Mouse (Mus musculus) mature B cell (primary cell): ENCODE data around the gene Csf2rb2.
"Not testable (repeated sequence)": the region's sequence is repeated elsewhere in the genome, so short reads cannot be mapped to it uniquely, and the experiment has no call there.

ENCODE experiments used
- in situ Hi-C: fragments of 300-500 bp; cut with MboI; formaldehyde crosslinking; loops from 2 replicates; pipeline ENCODE4 v1.14.3; 2019

Csf2rb2 gene

DNA sequence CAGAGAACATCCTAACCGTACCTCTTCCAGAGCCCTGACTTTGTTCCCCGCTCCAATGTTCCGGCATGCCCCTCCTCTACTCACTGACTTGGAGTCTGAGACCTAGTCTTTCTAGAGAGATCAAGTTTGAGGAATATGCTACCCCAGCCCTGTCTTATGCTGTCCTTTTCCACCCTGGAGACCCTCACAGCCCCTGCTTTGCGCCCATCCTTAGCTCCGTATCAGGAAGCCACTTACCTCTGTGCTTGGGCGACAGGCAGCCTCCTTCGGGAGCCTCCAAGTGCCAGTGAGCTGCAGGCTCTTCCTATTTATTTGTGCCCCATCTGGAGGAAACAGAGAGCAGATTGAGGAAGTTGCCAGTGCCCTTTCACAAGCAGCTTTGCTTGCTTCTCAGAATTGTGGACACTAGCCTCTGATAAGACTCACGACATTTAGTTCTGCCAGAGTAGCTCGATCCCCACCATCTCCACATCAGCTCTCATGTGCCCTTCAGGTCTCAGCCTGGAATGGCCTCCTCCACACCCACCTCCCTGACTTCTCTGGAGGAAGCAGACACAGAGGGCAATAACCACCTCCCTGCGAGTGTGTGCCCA lies at the start of gene Csf2rb2:
Gene Csf2rb2 (minus strand): TSS at position 381 of the 593 bp plus-strand sequence.
- in situ Hi-C loops: no loop called here

DNA sequence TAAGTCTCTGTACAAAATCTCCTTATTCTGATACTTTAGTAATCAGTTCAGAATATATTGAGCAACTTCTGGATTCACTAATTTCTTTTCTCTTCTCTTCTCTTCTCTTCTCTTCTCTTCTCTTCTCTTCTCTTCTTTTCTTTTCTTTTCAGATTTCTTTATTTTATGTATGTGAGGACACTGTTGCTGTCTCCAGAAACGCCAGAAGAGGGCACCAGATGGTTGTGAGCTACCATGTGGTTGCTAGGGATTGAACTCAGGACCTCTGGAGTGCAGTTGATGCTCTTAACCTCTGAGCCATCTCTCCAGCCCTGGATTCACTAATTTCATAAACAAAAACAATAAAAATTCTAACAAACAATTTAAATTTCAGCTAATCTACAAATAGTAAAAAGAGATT lies 49.4 kb upstream of the Csf2rb2 start:
- in situ Hi-C loops: loop anchor here (25.0 kb wide), 1 partner anchor 168 kb away; no protein-coding TSS in a partner anchor

DNA sequence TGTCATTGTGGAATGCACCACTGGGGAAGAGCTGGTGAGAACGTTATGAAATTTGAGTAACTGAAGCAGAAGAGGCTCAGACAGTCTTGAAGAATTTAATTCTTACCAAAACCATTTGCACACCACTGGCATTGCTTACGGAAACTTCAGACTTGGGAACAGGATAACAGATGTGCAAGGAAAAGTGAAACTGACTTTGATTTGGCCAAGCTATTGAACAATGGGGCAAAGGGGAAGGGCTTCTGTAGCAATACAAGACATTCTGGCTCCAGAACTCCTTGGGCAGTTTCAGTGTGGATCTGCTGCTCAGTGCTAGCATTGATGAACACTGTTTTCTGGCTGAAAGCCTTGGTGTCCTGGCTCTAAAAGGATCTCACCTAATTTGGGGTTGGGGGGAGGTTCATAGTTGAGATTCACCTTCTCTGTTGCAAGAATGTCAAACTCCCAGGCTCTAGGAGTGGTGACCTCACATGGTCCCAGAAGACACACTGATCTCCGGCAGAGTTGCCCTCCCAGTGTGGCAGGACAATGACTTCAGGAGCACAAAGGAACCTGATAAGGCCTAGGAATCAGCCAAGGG lies 46.2 kb upstream of the Csf2rb2 start:
- in situ Hi-C loops: loop anchor here (25.0 kb wide), 1 partner anchor 164 kb away; no protein-coding TSS in a partner anchor

DNA sequence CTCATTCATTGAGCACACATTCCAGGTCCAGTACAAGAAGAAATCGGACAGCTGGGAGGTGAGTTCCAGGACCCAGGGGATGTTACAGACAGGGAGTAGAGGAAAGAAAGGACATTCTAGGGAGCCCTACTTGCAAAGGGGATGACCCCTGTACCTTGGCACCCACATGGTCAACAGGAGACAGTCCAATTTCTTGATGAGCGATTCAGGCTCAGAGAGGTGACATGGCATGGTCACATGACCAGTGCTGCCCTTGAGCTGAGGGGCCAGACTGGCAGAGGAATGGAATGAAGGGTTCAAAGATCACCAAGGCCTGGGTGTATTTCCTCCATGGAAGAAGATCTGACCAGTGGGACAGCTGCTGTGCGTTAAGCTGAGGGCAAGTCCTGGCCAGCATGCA lies 39.0 kb upstream of the Csf2rb2 start:
- in situ Hi-C loops: no loop called here

DNA sequence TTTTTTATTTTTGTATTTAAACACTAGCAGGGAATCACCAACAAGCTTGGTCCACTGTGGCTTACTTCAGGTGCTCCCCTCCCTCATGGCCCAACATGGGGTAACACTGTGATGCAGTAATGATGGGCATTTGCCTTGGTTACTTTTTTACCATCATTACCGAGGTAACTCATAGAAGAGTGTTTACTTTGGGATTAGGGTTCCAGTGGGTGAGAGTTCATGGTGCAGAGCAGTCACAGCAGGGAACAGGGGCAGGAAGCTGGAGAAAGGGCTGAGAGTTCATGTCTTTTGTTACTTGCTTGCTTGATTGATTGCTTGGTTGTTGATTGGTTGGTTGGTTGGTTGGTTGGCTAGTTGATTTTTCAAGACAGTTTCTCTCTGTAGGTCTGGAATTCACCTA lies 38.2 kb upstream of the Csf2rb2 start:
- in situ Hi-C loops: no loop called here

DNA sequence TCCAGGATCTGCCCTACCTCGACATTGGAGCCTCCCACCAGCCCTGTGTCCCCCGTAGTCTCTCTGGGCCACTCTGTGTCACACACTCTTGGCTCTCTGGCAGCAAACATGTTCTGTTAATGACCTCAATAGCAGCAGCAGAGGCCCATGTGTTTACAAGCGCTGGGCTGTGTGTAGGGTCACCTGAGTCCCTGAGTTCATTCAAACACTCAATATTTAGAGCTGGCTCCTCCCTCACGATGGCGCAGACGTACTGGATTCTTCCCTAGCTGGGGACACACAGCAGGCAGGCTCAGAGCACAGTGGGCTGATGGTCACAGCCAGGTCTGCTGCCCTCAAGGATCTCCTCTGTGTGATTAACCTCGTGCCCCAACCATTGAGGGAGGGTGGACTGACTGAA lies 35.4 kb upstream of the Csf2rb2 start:
- in situ Hi-C loops: not testable (repeated sequence)

DNA sequence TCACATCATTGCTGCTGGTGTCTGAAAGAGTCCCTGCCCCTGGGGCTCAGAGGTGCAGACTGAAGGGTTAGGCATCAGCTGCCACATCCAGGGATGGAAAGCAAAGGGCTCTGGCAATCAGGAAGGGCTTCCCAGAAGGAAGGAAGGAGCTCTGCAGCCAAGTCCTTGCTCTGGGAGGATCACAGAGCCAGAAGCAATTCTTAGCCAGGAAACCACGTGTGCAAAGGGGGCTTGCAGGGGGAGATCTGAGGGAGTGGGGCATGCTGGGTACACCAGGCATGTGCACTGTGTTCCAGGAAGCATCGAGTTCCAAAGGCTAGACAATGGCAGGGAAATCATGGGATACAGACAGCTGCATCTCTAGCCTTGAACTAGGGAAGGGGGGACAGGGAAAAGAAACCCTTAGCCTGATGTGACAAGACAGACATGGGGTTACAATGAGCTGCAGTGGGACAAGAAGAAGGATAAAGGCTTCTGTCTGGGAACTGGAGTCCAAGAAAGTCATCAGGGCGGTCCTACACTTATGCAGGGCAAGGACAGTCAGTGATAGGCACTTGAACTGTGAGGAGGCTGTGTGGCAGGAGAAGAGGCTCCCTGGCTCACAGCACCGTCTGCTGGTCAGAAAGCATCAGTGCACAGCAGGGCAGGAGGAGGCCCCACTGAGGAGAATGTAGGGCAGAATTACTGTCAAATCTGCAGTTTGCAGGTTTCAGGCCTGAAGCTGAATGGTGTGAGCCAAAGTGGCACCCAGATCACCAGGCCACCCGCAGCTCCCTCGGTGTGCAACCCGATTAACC lies 34.3 kb upstream of the Csf2rb2 start:
- in situ Hi-C loops: not testable (repeated sequence)

DNA sequence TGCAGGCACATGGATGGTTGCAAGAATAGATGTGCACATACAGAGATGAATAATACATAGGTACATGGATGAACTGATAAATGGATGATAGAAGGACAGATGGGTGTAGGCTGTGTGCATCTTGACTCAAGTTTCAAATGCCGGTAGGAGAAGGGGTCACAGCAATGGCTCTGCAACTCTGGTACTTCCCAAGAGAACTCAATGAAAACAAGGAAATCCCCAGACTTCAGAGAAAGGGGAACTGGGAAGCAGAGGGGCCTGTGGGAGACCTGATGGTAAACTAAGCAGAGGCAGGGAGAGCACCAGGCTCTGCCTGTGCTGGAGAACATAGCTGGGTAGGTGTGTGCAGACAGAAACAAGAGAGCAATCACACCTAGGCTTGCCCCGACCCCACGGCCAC lies 28.9 kb upstream of the Csf2rb2 start:
- in situ Hi-C loops: no loop called here

DNA sequence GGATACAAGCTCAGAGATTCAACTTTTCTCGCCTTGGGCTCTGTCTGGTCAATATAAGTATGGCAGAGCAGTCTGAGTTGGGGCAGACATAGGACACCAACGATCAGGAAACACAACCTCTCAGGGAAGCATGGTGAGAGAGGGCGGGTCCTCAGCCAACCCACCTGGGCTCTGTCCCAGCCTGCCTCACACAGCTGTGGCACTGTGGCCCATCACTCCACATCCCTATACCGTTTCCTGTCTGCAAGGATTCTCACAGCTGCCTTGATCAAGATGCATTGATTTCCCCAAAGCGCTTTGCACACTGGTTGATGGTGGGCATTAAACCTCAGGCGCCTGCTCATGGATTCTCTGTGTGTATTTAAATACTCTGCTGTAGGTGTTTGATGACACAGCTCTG lies 27.5 kb upstream of the Csf2rb2 start:
- in situ Hi-C loops: no loop called here

DNA sequence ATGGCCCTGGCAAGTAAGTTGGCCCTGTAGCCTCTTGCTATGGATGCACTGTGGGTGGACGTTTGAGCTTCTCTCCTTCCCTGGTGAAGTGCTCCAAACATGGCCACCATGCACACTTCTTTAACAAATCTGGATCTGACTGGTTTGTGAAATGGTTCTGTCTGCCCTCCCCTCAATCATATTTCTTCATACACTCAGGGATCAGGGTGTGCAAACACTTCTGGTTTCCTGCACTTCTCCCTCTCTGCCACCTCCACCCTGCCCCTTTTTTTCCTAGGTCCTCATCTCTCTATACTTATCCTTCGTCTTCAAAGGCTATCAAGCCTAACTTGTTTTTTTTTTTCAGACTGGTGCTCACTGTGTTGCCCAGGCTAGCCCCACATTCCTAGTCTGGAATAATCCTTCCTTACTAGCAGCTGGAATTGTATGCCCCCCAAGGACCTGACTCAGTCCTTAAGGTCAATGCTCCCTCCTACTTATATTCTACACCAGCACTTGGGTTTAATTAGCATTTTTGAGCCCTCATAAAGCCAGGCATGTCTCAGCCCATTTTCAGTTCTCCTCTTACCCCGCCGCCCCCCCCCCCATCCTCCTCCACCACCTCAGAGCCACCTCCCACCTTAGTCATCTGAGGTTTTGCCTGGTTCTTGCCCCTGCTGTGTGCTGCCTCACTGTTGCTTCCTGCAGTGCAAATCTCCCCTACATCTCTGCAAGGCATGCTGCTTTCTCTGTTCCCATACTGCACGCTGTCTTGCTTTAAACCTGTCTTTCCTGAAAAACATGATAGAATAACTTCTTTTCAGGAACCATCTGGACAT lies 26.2 kb upstream of the Csf2rb2 start:
- in situ Hi-C loops: no loop called here

DNA sequence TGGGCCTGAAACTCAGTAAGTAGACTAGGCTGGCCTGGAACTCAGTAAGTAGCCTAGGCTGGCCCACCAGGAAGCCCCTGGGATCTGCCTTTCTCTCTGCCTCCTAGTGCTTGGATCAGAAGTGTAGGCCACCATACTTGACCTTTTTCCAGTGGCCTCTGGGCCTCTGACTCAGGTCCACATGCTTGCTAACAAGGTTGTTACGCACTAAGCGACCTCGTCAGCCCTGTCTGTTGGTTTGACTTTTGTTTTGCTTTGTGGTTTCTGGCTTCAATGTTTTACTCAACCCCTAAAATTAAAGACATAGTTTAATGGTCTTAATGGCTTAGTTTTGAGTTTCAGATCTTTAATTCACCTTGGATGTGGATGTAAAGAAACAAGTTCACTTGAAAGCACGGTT lies 25.2 kb upstream of the Csf2rb2 start:
- in situ Hi-C loops: no loop called here

DNA sequence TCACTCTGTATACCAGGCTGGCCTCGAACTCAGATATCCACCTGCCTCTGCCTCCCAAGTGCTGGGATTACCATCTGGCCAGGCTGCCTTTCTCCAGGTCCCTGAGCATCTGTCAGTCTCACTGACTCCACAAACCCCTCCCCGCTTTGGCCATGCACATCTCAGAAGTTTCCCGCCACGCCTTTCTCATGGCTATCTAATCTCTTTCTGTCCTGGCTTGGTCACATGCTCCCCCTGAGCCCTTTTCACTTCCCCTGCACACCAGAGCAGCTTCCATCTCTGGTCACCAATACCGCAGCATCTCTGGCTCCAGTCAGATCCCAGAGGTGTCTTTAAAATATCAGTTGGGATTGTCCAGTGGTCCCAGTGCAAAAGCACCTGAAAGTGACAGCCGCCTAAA lies 24.5 kb upstream of the Csf2rb2 start:
- in situ Hi-C loops: not testable (repeated sequence)

DNA sequence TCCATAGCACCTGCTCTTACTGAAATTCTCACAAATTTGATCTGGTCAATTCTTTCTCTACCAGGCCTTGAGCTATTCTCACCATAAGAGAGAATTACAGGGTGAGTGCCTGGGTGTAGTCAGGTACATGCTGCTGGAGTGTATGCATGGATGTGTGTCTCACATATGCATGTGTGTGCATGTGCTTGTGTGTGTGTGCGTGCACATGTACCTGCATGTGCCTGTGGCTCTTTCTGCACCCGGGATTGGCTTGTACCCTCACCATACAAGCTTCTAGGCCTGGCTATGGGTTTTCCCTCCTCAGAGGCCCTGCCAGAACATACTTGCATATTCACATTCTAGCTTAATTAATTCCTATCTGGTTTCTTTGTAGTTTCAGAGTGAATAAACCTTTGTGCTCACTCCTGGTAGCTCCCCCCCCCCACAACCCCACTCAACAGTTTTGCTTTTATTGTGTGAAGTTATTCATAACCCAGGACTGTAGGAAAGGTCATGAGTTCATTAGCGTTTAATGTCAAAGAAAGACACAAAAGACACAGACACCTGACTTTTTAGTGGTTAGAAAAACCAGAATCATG lies 23.1 kb upstream of the Csf2rb2 start:
- in situ Hi-C loops: no loop called here

DNA sequence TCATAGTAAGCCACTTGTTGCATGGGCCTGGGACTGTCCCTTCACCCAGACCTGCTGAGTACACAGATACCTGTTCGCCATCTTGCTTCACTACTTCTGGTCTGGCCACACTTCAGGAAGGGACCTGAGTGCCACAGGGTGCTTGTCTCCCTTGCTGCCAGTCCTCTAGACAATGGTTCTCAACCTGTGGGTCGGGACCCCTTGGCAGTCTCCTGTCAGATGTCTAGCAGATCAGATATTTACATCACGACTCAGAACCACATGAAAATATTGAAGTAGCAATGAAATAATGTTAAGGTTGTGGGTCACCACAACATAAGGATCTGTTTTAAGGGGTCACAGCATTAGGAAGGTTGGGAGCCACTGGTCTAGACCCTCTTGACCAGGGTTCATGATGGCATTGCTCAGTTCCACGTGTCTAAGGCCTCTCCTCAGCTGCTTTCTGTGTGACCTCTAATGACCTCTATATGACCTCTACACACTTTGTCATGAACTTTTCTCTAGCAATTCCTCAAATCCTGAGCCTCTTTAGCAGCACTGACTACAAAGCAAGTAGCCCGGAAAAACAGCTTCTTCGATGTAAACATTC lies 22.3 kb upstream of the Csf2rb2 start:
- in situ Hi-C loops: not testable (repeated sequence)

DNA sequence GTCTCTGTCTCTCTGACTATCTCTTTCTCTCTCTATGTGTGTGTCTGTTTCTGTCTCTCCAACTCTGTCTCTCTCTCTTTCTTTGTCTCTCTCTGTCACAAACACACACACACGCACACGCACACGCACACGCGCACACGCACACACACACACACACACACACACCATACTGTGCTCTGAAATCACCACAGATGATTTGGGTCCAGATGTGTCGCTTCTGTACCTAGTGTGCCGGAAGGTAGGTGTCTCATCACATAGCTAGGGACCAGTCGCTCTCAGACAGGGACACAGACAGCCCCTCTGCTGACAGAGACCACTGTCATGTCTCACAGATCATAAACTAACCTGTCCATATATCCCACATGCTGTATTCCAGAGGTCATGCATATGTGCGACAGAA lies 21.2 kb upstream of the Csf2rb2 start:
- in situ Hi-C loops: no loop called here

DNA sequence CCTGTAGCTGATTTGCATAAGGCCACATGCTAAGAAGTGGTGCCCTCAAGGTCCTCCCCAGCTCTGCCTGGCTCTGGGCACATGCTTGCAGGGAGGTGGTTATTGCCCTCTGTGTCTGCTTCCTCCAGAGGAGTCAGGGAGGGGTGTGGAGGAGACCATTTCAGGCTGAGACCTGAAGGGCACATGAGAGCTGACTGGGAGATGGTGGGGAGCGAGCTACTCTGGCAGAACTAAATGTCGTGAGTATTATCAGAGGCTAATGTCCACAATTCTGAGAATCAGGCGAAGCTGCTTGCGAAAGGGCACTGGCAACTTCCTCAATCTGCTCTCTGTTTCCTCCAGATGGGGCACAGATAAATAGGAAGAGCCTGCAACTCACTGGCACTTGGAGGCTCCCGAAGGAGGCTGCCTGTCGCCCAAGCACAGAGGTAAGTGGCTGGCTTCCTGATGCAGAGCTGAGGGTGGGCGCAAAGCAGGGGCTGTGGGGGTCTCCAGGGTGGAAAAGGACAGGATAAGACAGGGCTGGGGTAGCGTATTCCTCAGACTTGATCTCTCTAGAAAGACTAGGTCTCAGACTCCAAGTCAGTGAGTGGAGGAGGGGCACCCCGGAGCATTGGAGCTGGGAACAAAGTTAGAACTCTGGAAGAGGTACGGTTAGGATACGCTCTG lies 20.3 kb upstream of the Csf2rb2 start, which contains the start of gene Csf2rb:
Gene Csf2rb (plus strand): TSS at position 82 of the 669 bp plus-strand sequence.
- in situ Hi-C loops: no loop called here

DNA sequence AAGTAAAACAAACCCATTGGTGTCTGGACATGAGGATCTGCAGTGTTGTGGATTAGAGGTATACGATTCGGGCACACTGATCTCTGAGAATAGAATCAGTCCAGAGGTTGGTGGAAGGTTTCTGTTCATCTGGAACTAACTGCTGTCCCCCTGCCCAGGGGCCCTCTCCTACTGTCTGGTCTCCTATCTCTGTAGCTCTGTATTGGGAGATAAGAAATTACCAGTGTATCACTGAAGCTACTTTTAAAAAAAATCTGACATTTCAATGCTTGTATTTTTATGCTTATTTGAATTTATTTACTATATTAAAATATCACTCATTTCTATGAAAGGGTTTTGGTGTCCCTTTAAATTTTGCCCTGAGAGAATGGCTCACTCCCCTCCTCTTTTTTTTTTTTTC lies 18.8 kb upstream of the Csf2rb2 start:
- in situ Hi-C loops: no loop called here

DNA sequence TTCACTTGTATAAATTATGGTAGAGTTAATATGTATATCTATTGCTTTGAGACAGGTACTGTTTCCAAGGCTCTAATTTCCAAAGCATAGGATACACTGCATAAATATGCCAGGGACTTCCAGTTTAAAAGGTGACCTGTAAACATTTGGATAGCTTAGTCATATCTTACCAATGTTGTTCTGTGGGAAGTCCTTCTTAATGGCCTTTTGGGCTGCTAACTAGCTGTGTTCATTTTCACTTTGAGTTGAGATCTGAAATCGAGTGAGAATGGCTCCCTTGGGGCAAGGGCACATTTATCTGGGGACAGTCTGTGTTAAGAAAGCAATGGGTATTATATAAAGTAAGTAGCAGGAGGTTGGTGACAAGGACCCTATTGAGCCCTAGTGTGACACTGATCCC lies 17.8 kb upstream of the Csf2rb2 start:
- in situ Hi-C loops: no loop called here

DNA sequence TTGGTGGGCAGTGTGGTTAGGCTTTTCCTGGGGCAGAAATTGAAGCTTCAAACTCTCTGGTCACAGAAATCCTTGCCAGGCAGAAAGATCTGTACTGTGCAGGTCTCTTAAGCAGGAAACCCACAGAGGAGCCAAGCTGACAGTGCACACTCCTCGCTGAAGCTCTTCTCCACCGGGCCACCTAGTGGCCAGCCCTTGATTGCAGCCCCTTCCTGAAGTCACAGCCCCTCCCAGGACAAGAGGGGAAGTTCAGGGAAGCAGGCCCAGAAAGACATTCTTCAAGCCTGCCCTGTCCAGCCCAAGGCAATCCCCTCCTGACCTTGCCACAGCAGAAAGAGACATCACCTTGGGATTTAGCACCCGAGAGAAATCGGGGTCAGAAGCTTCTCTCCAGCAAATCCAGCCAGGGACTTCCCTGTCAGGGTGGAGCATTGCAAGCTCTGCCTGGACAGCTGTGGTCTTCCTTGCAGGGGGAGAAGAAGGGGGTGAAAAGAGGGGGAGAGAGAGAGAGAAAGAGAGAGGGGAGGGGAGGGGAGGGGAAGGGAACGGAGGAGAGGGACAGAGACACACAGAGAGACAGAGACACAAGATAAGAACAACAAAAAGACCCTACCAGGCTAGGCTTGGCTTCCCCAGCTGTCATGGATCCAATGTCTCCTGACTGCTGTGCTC lies 15.4 kb upstream of the Csf2rb2 start:
- in situ Hi-C loops: no loop called here
